In genomic region chr11:74770595-74771207, GRCm38 (mm10) we compare ENCODE assay signal across 8 mouse cellular contexts. TPM values are rescaled to one million over a fixed set of nuclear protein-coding genes. Genes with fewer than 3 reads are reported as not detected.
DNase-seq lines count a peak whose midpoint lies in the region; ATAC-seq and TF ChIP-seq lines count a peak whose summit lies in the region.

Gene Mettl16 (plus strand): TSS chr11:74770830.

- H3K9me3 ChIP-seq in embryonic facial prominence, embryonic 15.5 days (replicated peaks), result no peaks in the 10 kb centered on the region
- H3K9me3 ChIP-seq in limb, embryonic 14.5 days (ENCODE audit: control insufficient read depth, low read length), result no peaks in the 10 kb centered on the region
- no peaks in the 10 kb centered on the region for H3K9me3 ChIP-seq in midbrain, postnatal 0 days (ENCODE audit: low read length)

- TF ChIP-seq CTCF in bone marrow, adult 2 months (IDR thresholded peaks at IDR 0.05; ENCODE audit: control insufficient read depth, insufficient read depth, low read length), result no peak
- no peak for TF ChIP-seq CTCF in midbrain, postnatal 0 days (IDR thresholded peaks at IDR 0.05)

- peak within 1 kb of the TSS; percentile 91 for H3K4me3 ChIP-seq in bone marrow, adult 2 months (replicated peaks; ENCODE audit: control insufficient read depth, low read depth, low read length)
- H3K4me3 ChIP-seq in embryonic facial prominence, embryonic 15.5 days (replicated peaks), result peak within 1 kb of the TSS; percentile 93
- H3K4me3 ChIP-seq in limb, embryonic 14.5 days (replicated peaks; ENCODE audit: low read length), result peak within 1 kb of the TSS; percentile 79
- H3K4me3 ChIP-seq in midbrain, postnatal 0 days (ENCODE audit: low read depth, low read length), result peak within 1 kb of the TSS; percentile 53

- H3K9ac ChIP-seq in embryonic facial prominence, embryonic 15.5 days, result peak within 1 kb of the TSS; percentile 82
- H3K9ac ChIP-seq in limb, embryonic 14.5 days (ENCODE audit: low read depth, low read length, severe bottlenecking), result peak within 1 kb of the TSS; percentile 90
- peak within 1 kb of the TSS; percentile 77 for H3K9ac ChIP-seq in midbrain, postnatal 0 days (replicated peaks; ENCODE audit: low read length, poor library complexity, severe bottlenecking)

- peak; percentile 96 for TF ChIP-seq POLR2A in bone marrow, adult 2 months (IDR thresholded peaks at IDR 0.05; ENCODE audit: borderline replicate concordance, control insufficient read depth, low read depth, low read length)
- TF ChIP-seq POLR2A in limb, embryonic 14.5 days (IDR thresholded peaks at IDR 0.05; ENCODE audit: borderline replicate concordance, extremely low read depth, insufficient read depth, insufficient read length), result peak; percentile 87; the same call in 1 of the 2 replicates

- H3K4me2 ChIP-seq in embryonic facial prominence, embryonic 15.5 days (replicated peaks), result peak within 1 kb of the TSS; percentile 79
- H3K4me2 ChIP-seq in limb, embryonic 14.5 days (replicated peaks; ENCODE audit: low read depth, low read length, severe bottlenecking), result peak within 1 kb of the TSS; percentile 55
- H3K4me2 ChIP-seq in midbrain, postnatal 0 days (ENCODE audit: low read depth, low read length, poor library complexity, severe bottlenecking), result peak within 1 kb of the TSS; percentile 66

- DNase-seq in 416B (ENCODE audit: low read depth), result peak; percentile 99
- peak; percentile 98 for DNase-seq in heart, adult 8-10 months (ENCODE audit: low spot score)
- peak; percentile 98 for DNase-seq in kidney, adult 9 months
- DNase-seq in limb, embryonic 14.5 days (ENCODE audit: low spot score), result peak; percentile 100
- DNase-seq in midbrain, postnatal 0 days (ENCODE audit: low spot score), result peak; percentile 99
- DNase-seq in spleen, postnatal 14 days (ENCODE audit: low spot score in 2 of 2), result peak; percentile 84 to 90

- H3K4me1 ChIP-seq in bone marrow, adult 2 months (ENCODE audit: control insufficient read depth, insufficient read depth, low read length), result peaks cover 2% of the 10 kb centered on the region; the same call in 1 of the 2 replicates
- peaks cover 21% of the 10 kb centered on the region for H3K4me1 ChIP-seq in embryonic facial prominence, embryonic 15.5 days
- H3K4me1 ChIP-seq in limb, embryonic 14.5 days (ENCODE audit: control insufficient read depth, insufficient read depth, low read length), result peaks cover 10% of the 10 kb centered on the region
- H3K4me1 ChIP-seq in midbrain, postnatal 0 days (ENCODE audit: insufficient read depth, low read length), result peaks cover 5% of the 10 kb centered on the region

- ATAC-seq in embryonic facial prominence, embryonic 15.5 days (ENCODE audit: insufficient number of reproducible peaks, low FRiP score, low TSS enrichment, low read depth), result peak; percentile 92
- ATAC-seq in limb, embryonic 14.5 days (ENCODE audit: low FRiP score, low read depth), result peak; percentile 94
- peak; percentile 96 for ATAC-seq in midbrain, postnatal 0 days (ENCODE audit: low FRiP score)

- H3K27me3 ChIP-seq in embryonic facial prominence, embryonic 15.5 days, result no peaks in the 10 kb centered on the region
- no peaks in the 10 kb centered on the region for H3K27me3 ChIP-seq in limb, embryonic 14.5 days (ENCODE audit: control insufficient read depth, insufficient read depth, low read length)
- no peaks in the 10 kb centered on the region for H3K27me3 ChIP-seq in midbrain, postnatal 0 days (ENCODE audit: insufficient read depth, low read length)

- H3K27ac ChIP-seq in bone marrow, adult 2 months (ENCODE audit: control insufficient read depth, insufficient read depth, low read depth, low read length, poor library complexity), result peak within 1 kb of the TSS; percentile 76
- H3K27ac ChIP-seq in embryonic facial prominence, embryonic 15.5 days (replicated peaks), result peak within 1 kb of the TSS; percentile 97
- H3K27ac ChIP-seq in limb, embryonic 14.5 days (replicated peaks; ENCODE audit: low read depth, low read length), result peak within 1 kb of the TSS; percentile 95
- H3K27ac ChIP-seq in midbrain, postnatal 0 days (ENCODE audit: low read depth, low read length), result peak within 1 kb of the TSS; percentile 91

- WGBS in bone marrow, adult 2 months, result under 1% methylated on average over 43 of the region's 43 CpGs
- WGBS in embryonic facial prominence, embryonic 15.5 days, result under 1% methylated on average over 43 of the region's 43 CpGs
- under 1% methylated on average over 43 of the region's 43 CpGs for WGBS in limb, embryonic 14.5 days
- under 1% methylated on average over 43 of the region's 43 CpGs for WGBS in midbrain, postnatal 0 days

- peaks cover 20% of the 10 kb centered on the region for H3K36me3 ChIP-seq in embryonic facial prominence, embryonic 15.5 days
- H3K36me3 ChIP-seq in limb, embryonic 14.5 days (ENCODE audit: control insufficient read depth, insufficient read depth, low read length), result peaks cover 24% of the 10 kb centered on the region
- peaks cover 7% of the 10 kb centered on the region; the same call in 1 of the 2 replicates for H3K36me3 ChIP-seq in midbrain, postnatal 0 days (ENCODE audit: insufficient read depth, low read length)

RNA-seq across cellular contexts. Expression of gene Mettl16, which starts in this region (rescaled TPM):
- polyA plus RNA-seq in bone marrow, adult 2 months (2011; ENCODE audit: insufficient read depth, insufficient read length, low replicate concordance, missing spikeins), result 5.4 and 8.4 TPM in 2 replicates
- 45.8 and 48.9 TPM in 2 replicates for polyA plus RNA-seq in embryonic facial prominence, embryonic 15.5 days (2015; fragmentation: Nextera tagmentation; extraction: Ambion mirVana)
- 10 to 100 TPM; 16.2 to 19.9 (median 17.3) TPM for total RNA-seq in heart, adult 8-10 months (2022)
- 11.3 and 17.0 TPM in 2 replicates for polyA plus RNA-seq in limb, embryonic 14.5 days (2012; rRNA removed)
- 30.9 and 33.7 TPM in 2 replicates for polyA plus RNA-seq in limb, embryonic 14.5 days (2014; fragmentation: Nextera tagmentation; extraction: Ambion mirVana)
- total RNA-seq in midbrain, postnatal 0 days (2014; rRNA removed), result 13.1 and 16.6 TPM in 2 replicates
- 23.3 and 28.7 TPM in 2 replicates for polyA plus RNA-seq in midbrain, postnatal 0 days (2015; fragmentation: Nextera tagmentation; extraction: Ambion mirVana)

Comparison
In these comparisons a context has a peak if more than half of its experiments do, and no peak if none do; other contexts are left out.
1. Peak in every context shown above with its lines: DNase-seq, ATAC-seq, H3K4me3 ChIP-seq and H3K27ac ChIP-seq.